Mouse (Mus musculus): ENCODE measurements at regions not wholly inside any gene's neighbourhood (a gene's known extent, or its start where the extent isn't known, plus 50 kb on each side); places are given as distances from the start of the nearest gene placed in this dataset.
A peak's percentile ranks its signal among the peaks of the same experiment; 100 is the strongest.

DNA sequence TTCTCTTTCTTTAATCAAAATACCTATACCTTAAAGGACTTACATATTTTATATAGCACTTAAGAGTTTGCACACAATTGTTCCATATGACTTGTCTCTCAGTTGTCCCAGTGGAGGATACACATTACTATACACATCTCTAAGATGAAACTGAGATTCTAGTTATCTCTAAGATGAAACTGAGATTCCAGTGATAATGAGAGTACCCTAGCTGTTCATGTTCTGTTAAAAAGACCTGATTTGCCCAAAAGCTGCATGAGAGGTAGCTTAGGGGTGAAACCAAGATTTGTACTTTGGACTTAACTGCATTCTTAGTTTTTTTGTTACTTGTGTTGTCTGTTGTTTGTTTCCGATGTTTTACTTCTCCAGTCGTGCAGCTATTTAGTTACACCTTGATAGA, 320.3 kb upstream of the Ldb2 start:
- no peak for DNase-seq

DNA sequence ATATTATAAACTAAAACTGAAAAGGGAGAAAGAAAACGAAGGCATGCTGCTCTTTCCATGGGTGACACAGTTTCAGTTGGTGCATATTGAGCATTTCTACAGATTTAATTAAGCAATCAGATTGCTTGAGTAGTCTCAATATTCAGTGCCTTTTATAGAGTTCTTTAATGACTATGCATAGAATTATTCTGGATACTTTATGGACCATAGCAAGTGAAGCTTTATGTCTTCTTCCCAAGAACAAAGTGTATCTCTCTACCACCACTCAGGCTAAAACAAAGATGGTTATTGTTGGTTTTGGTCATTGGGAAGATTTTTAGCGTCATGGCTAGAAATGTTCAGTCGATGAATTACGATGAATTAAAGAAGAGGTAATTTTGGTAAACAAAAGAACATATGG, 311.8 kb upstream of the Ldb2 start:
- DNase-seq, result no peak

DNA sequence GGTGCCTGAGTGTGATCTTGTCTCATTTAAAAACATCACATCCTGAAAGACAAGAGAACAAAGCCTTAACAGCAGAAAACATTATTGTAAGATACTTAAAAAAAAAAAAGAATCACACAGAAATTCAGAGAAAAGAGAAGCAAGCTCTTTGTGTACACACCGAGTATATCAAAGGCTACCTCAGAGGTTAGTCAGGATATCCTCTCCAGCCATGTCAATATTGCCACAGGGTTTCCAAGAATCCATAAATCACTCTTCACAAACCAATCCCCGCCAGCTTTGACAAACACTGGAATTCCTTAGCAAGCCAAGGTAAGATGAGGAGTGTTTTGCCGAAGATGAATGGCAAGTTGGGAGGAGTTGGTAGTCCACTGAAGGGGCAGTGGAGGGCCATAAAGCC, 311.3 kb upstream of the Ldb2 start:
- DNase-seq, result no peak

DNA sequence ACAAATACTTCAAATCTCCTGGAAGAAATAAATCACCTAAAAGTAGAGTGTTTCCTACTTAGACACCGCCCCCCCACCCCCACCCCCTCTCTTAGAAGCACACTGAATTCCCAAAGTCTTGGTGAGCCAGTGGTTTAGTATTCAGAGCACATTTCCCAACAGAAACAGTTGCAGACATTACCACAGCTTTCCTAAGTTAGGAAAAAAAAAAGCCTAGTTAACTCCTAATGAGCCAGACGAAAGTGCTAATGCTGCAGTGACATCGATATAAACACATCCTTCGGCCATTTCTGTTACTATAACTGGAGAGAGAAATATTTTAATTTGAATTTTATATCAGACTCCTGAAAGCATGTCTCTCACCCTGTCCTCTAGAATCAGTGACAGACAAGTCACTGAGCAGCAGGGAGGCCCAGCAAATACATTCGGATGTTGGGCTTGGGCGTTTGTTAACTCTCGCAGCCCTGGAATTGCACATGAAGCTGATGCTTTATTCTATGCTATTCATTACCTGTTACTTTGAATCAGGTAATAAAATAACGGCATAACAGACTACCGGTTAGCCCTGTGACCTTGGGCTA, 305.8 kb upstream of the Ldb2 start:
- no peak for DNase-seq

GRCm38 (mm10) chr5:45103763-45104428, 304.4 kb upstream of the Ldb2 start:
- DNase-seq, result no peak

GRCm38 (mm10) chr5:45102661-45103060, 303.2 kb upstream of the Ldb2 start:
- peak; percentile 16 for DNase-seq

GRCm38 (mm10) chr5:45101777-45102176, 302.3 kb upstream of the Ldb2 start:
- DNase-seq, result no peak

GRCm38 (mm10) chr5:45099082-45099481, 299.6 kb upstream of the Ldb2 start:
- no peak for DNase-seq

DNA sequence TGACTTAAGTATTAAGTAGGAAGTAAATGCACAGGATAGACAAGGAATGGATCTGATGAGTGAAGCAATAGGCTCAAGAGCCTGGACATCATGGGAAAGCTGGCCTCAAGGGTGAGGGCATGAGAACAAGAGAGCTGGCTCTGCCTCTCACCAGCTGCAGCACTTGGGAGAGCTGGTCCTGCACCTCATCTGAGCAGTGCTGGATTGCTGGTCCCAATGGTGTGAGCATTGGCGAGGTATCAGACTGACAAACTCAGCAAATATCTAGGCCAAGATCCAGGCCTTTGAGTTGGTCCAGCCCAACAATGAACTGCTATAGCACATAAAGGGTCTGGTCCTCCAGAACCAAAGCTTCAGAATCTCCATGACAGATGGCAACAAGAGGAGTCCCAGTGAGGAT, 298.5 kb upstream of the Ldb2 start:
- no peak for DNase-seq

GRCm38 (mm10) chr5:45084741-45085140, 285.3 kb upstream of the Ldb2 start:
- peak; percentile 34 for DNase-seq

- DNase-seq, result no peak
These were observed 283.1 kb upstream of the Ldb2 start for GRCm38 (mm10) chr5:45082601-45083000.

DNA sequence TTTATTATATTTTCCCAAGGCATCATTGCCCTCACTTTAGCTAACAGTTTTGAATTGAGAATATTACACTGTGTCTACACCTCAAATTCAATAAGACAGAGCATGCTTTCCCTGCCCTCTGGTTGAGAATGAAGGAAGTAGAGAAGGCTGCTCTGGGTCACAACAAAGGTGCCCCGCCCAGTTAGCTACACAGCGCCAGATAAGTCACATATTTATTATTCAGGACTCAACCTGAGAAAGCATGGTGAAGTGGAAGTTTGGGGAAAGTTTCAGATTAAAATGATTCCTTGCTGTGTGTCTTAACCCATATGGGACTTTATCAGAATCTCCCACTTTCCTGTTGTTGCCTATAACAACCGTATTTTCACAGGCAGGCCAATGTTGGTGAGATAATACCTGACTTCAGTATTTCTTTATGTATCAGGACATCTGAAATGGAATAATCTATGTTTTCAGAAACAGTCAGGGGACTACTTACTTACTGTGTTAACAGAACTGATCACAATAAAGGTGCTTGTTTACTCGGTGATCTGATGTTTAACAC, 276.9 kb upstream of the Ldb2 start:
- DNase-seq, result no peak

- DNase-seq, result no peak
These were observed 275.7 kb upstream of the Ldb2 start for GRCm38 (mm10) chr5:45075195-45075594.

GRCm38 (mm10) chr5:45072529-45072928, 273.0 kb upstream of the Ldb2 start:
- no peak for DNase-seq

DNA sequence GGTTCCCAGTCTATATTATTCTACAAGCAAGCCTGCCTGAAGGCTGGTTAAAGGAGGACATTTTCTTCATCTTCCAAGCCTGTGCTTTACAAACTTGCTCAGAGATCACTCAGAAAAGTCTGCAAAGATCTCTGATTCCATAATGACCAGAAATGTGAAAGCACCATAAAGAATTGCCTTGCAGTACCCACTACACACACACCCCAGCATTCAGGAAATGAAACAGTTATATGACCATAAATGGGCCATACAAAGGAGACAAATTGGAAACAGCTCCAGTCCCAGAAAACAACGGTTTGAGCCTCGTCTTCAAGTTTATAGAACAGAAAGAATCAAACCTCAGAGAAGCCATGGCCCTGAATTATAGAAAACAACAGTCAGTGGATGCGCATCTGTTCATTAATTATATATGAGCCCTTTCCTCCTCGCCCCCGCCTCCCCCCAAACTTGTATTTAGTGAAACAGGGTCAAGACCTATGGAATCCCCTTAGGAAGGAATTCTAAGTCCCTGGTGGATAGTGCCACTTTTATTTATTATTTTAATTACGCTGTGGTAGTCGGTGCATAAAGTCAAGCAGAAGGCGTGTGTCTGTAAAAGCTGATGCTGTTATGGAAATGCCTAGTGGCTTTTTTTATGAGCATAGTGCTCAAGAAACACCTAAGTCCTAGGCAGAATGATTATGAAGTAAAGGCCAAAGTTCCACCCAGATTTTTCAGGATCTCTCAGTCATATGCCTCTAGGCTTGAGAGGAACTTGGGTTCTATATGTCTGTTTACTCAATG, 266.6 kb upstream of the Ldb2 start:
- DNase-seq, result no peak

- no peak for DNase-seq
These were observed 263.1 kb upstream of the Ldb2 start for GRCm38 (mm10) chr5:45062567-45062966.

DNA sequence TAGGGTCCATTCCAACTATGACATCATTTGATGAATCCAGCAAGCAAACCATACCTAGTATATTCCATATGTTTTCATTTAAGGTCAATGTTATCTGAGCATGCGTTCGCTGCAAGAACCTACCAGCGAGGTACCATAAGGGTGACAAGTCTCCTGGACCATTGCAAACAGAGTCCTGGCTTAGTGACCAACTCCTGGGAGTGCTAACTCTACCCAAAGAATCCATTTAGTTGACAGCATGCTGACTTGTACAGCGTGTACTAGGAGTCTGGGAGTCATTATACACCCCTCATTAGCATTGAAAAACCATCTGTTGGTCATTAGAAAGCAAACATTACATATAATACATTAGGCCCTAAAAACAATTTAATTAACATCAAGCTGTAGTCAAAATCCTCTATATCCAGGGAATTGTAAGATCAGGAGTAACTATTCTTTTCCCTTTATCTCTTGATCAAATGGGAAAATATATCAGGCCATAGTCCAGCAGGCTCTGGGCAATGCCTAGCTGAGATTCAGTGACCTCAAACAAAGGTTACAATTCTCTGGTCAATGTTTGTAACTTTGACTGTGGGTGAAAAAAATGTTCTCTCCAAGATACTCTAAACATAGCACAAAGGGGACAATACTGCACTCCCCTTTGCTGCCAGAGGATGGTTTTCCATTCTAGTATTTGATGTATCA, 255.9 kb upstream of the Ldb2 start:
- DNase-seq, result no peak

DNA sequence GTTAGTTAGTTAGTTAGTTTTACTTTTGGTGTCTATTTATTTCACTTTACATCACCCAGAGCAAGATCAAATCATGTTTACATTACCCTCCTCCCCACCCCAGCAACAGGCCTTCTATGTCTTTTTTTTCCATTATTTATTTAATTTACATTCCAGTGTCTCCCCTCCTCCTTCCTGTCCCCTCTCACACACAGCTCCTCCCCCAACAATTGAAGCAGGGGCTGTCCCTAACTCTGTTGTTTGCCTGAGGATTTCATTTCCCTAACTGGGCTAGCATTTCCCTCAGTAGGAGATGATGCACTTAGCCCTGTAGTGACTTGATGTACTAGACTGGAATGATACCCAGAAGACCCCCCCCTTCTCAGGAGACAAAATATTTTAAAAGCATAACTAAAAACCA, 249.9 kb upstream of the Ldb2 start:
- no peak for DNase-seq

- no peak for DNase-seq
These were observed 243.4 kb upstream of the Ldb2 start for GRCm38 (mm10) chr5:45042914-45043313.

DNA sequence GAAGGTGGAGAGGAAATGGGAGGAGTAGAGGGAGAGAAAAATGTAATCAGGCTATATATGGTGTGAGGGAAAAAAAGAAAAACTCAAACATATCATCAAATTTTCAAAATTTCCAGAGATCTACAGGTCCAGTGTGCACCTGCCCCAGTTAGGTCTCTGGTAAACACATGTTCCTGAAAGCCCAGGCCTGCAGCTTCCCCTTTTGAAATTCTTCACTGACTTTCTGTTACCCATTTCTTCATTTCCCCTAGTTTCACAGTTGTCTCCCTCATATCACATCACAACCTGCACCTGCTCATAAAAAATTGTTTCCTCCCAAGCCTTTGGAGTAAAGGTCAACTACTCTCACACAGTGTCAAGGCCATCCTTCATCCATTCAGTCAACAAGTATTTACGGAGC, 236.9 kb upstream of the Ldb2 start:
- no peak for DNase-seq

- no peak for DNase-seq
These were observed 233.7 kb upstream of the Ldb2 start for GRCm38 (mm10) chr5:45033146-45033545.

DNA sequence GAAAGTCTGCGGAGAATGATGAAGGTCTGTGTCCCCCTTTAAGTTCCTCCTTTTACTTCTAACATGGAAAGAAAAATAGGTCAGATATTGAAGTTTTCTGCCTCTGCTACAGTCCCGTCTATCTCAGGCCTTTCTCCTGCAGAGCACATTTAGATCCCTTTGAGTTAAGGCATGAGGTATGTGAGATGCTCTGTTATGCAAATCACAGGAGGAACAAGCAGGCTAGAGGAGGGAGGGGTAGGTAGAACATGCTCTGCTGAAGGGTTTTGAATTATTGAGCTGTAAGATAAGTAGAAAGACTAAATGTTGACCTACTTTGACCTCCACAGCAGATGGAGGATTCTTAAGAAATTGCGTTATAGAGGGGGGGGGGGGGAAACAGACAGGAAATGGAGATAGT, 228.4 kb upstream of the Ldb2 start:
- no peak for DNase-seq

DNA sequence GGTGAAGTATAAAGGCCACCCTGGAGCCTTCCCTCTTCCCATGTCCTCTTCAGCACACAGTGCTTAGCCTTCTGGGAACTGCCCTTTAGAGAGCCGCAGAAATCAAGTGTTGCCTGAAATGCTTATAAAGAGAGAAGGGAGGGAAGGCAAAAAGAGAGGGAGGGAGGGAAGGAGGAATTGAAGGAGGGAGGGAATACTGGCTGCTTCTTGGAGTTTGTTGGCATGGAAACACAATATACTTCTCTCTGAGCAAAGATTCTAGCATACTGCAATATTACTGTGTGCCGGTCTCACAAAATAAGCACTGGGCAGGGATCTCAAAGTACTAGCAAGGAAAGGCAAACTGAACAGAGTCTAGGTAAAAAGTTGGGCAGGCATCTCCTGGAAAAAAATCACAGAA, 225.9 kb upstream of the Ldb2 start:
- no peak for DNase-seq
